Mouse (Mus musculus): ENCODE data around the gene Skil. TPM values are rescaled to one million over a fixed set of nuclear protein-coding genes. Genes with fewer than 3 reads are reported as not detected.

The Skil gene
- total and polyA plus RNA-seq, 3 experiments: 7.4 to 8.6 TPM; not detected in 1

DNA sequence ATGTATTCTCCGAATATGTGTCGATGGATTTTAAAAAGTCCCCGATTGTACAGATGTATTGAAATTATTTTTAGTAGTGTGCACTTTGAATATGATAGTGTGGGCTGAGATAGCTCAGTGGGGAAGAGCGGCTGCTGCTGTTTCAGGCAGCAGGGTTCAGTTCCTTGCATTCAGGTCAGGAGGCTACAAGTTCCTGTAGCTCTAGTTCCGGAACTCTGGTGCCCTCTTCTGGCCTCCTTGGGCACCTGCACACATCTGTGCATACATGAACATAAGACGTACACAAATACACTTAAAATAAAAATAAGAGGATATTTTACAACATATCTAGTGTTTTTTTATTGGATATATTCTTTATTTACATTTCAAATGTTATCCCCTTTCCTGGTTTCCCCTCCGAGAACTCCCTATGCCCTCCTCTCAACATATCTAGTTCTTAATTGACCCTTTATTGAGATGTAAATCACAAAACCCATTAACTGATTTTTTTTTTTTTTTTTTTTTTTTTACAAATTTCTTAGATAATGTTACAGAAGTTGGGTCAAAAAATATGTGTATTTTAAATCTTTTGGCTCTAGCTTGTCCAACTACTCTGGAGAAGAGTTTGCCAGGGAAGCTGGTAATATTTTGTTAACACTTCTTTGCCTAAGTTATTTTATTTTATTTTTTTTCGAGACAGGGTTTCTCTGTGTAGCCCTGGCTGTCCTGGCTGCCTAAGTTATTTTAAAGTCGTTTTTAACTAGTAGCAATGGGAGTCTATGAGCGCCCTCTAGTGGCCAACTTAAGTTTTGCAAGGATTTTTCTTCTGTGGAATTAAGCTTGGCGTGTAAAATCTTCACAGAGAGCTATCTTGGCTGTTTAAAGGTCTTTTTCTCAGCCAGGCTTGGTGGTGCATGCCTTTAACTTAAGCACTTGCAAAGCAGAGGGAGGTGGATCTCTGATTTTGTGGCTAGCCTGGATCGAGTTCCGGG, 43.9 kb downstream of the Skil start:
- no peak overlapping the region for H3K9ac ChIP-seq (ENCODE audit: control insufficient read depth, low read depth, low read length, poor library complexity, severe bottlenecking)
- peaks cover 0 to 10% of the 10 kb centered on the region in 2 experiments; a peak in 2 of 4 replicates for H3K36me3 ChIP-seq (ENCODE audit: control insufficient read depth in 1 of 2, insufficient read depth in 2 of 2, low read length in 2 of 2)
- H3K9me3 ChIP-seq (replicated peaks; ENCODE audit: insufficient read depth, low read length): no peaks in the 10 kb centered on the region
- DNase-seq (ENCODE audit: low read depth, low spot score): peak; percentile 87
- H3K79me2 ChIP-seq (ENCODE audit: control insufficient read depth, insufficient read depth, low read length, poor library complexity): no peaks in the 10 kb centered on the region
- H3K27ac ChIP-seq (ENCODE audit: control insufficient read depth, low read depth, low read length): no peak overlapping the region
- H3K27me3 ChIP-seq (ENCODE audit: control insufficient read depth in 1 of 2, insufficient read depth in 2 of 2, low read length in 2 of 2): no peaks in the 10 kb centered on the region
- TF ChIP-seq SIN3A (IDR thresholded peaks at IDR 0.05; ENCODE audit: low read length) (peak; percentile 47), E2F4 (IDR thresholded peaks at IDR 0.05; ENCODE audit: borderline replicate concordance, low read depth, low read length) (no peak), POLR2A (IDR thresholded peaks at IDR 0.05; ENCODE audit: control insufficient read depth in 1 of 2, insufficient read depth in 1 of 2, low read depth in 1 of 2, low read length in 2 of 2, poor library complexity in 1 of 2) (no peak), ZMIZ1 (IDR thresholded peaks at IDR 0.05; ENCODE audit: low read depth, low read length) (no peak), CHD1 (IDR thresholded peaks at IDR 0.05; ENCODE audit: low read depth, low read length) (no peak; the same call in 1 of the 2 replicates), ZNF384 (IDR thresholded peaks at IDR 0.05; ENCODE audit: low read depth, low read length) (peak; percentile 55), ELF1 (IDR thresholded peaks at IDR 0.05; ENCODE audit: low read depth, low read length) (peak; percentile 60; the same call in 1 of the 2 replicates), USF1 (IDR thresholded peaks at IDR 0.05; ENCODE audit: low read depth, low read length) (no peak), GATA1 (IDR thresholded peaks at IDR 0.05; ENCODE audit: low read depth, low read length) (no peak), POLR2AphosphoS2 (IDR thresholded peaks at IDR 0.05; ENCODE audit: low read length) (no peak), NRF1 (IDR thresholded peaks at IDR 0.05; ENCODE audit: insufficient read depth, low read depth, low read length, poor library complexity, severe bottlenecking) (no peak), SMC3 (IDR thresholded peaks at IDR 0.05; ENCODE audit: low read depth, low read length) (peak; percentile 87), RCOR1 (IDR thresholded peaks at IDR 0.05; ENCODE audit: low read depth, low read length) (no peak), MEF2A (IDR thresholded peaks at IDR 0.05; ENCODE audit: extremely low read depth, insufficient replicate concordance, low read depth, low read length, poor library complexity, severe bottlenecking) (no peak), ZC3H11A (IDR thresholded peaks at IDR 0.05; ENCODE audit: low read depth, low read length) (peak; percentile 91), NELFE (IDR thresholded peaks at IDR 0.05; ENCODE audit: low read depth, low read length) (no peak), RAD21 (IDR thresholded peaks at IDR 0.05; ENCODE audit: low read depth, low read length) (peak; percentile 95), TBP (IDR thresholded peaks at IDR 0.05; ENCODE audit: low read depth, low read length) (no peak), CTCF (IDR thresholded peaks at IDR 0.05 in 2 of 3, conservative IDR thresholded peaks at IDR 0.05 in 1 of 3; ENCODE audit: control insufficient read depth in 1 of 3, insufficient read depth in 1 of 3, low read depth in 2 of 3, low read length in 3 of 3, poor library complexity in 1 of 3, severe bottlenecking in 1 of 3) (peak; percentile 67 to 93 (median 73)), ZKSCAN1 (IDR thresholded peaks at IDR 0.05; ENCODE audit: low read depth, low read length) (no peak), MYB (IDR thresholded peaks at IDR 0.05; ENCODE audit: low read depth, low read length) (no peak)
- peaks cover 0 to 13% of the 10 kb centered on the region in 2 experiments; a peak in 3 of 4 replicates for H3K4me1 ChIP-seq (ENCODE audit: control insufficient read depth in 1 of 2, insufficient read depth in 2 of 2, low read length in 2 of 2)
- H3K4me3 ChIP-seq (ENCODE audit: control insufficient read depth in 1 of 2, insufficient read depth in 1 of 2, low read depth in 2 of 2, low read length in 2 of 2): 0 out of 4 replicates have a peak overlapping the region, but pooled peaks of 1 of the 2 experiments have one; percentile 16
